Mouse (Mus musculus): Measurements from ENCODE around the gene Magi1.

Gene Magi1

GRCm38 (mm10) chr6:94283318-94284061 is at the start of gene Magi1:
Magi1 (minus strand) TSS chr6:94283917.
- DNase-seq (ENCODE audit: low spot score in 2 of 2) = peak; percentile 74 to 92

DNA sequence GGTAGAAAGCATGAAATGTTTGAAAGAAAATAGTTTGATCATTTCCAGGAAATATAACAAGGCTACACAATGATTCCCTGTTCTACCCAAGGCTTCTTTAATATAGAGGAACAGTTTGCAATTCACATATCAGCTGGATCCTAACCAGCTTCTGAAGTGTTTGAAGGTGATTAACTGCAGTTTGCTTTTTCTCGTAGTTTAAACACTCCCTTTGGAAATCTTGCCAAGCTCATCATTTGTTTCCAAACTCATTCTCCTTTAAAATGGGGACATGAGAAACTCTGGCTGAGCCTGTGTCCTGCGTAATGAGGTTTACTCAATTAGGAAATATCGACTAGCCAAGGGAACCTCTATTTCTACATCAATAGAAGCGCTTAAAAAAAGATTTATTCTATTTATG is 43.4 kb upstream of the Magi1 start:
- DNase-seq (ENCODE audit: low spot score in 2 of 2) = no peak

GRCm38 (mm10) chr6:94316886-94317285 is 33.2 kb upstream of the Magi1 start:
- DNase-seq (ENCODE audit: low spot score in 2 of 2) = no peak

GRCm38 (mm10) chr6:94312285-94312684 is 28.6 kb upstream of the Magi1 start:
- no peak for DNase-seq (ENCODE audit: low spot score in 2 of 2)

- DNase-seq (ENCODE audit: low spot score in 2 of 2) = peak in 1 of 2 experiments; percentile 6
Measured at GRCm38 (mm10) chr6:94308498-94308897, 24.8 kb upstream of the Magi1 start.

DNA sequence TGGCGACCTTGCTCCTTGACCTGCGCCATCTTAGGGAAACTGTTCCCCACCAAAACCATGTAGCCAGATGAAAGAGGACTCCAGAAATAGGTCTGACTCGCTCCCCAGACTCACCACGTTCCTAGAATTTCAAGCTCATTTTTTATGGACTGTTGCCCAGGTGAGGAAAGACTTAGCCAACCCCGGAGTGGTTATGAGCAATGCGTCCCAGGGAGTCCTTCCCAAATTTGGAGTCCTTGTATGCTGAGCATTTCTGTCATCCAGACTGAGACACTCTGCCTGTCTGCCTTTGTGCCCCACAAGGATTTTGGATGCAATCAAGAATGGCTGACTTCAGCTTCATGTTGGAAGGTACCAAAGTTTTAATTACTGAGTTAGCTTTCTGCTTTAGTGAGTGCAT is 19.8 kb upstream of the Magi1 start:
- DNase-seq (ENCODE audit: low spot score in 2 of 2) = no peak

DNA sequence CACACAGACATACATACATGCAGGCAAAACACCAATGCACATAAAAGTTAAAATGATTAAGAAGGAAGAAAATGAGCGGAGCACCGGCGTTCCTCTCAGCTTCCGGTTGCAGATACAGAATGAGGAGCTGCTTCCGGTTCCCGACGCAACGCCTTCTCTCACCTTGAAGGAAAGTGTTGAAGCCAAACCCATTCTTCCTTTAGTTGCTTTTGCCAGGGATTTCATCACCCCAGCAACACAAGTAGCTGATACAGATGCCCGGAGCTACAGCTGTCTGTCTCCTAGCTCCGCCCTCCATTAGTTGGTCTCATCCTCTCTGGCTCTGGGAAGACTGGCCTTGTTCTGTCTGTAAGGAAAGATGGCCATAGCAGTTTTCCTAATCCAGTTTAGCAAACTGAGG is 18.1 kb upstream of the Magi1 start:
- DNase-seq (ENCODE audit: low spot score in 2 of 2) = no peak

- no peak for DNase-seq (ENCODE audit: low spot score in 2 of 2)
Measured at GRCm38 (mm10) chr6:94300562-94300961, 16.8 kb upstream of the Magi1 start.

- no peak for DNase-seq (ENCODE audit: low spot score in 2 of 2)
Measured at GRCm38 (mm10) chr6:94287387-94287786, 3.7 kb upstream of the Magi1 start.

DNA sequence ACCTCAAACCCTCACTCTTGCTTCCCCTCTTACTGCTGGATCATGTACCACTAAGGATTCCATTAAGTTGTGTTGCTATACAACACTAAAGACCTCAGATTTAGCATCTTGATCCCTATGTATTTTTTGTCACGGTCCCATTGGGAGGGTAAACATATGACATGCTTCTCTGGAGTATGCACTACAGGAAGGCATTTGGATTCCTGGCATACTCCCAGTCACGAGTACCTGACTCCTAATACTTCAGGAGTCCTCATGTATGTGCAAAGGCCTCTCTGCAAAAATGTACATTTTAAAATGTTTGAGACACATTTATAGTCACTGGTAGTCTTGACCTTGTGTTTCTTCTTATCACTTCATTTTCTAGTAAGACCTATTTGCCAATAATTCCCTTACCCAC is 2.8 kb upstream of the Magi1 start:
- no peak for DNase-seq (ENCODE audit: low spot score in 2 of 2)

- DNase-seq (ENCODE audit: low spot score in 2 of 2) = peak in 1 of 2 experiments; percentile 10
Measured at GRCm38 (mm10) chr6:94284089-94284825, 540 bp upstream of the Magi1 start.

- peak; percentile 22 to 29 for DNase-seq (ENCODE audit: low spot score in 2 of 2)
Measured at GRCm38 (mm10) chr6:94282301-94283241, 1.1 kb downstream of the Magi1 start.

- peak in 1 of 2 experiments; percentile 4 for DNase-seq (ENCODE audit: low spot score in 2 of 2)
Measured at GRCm38 (mm10) chr6:94281606-94282280, 2.0 kb downstream of the Magi1 start.

DNA sequence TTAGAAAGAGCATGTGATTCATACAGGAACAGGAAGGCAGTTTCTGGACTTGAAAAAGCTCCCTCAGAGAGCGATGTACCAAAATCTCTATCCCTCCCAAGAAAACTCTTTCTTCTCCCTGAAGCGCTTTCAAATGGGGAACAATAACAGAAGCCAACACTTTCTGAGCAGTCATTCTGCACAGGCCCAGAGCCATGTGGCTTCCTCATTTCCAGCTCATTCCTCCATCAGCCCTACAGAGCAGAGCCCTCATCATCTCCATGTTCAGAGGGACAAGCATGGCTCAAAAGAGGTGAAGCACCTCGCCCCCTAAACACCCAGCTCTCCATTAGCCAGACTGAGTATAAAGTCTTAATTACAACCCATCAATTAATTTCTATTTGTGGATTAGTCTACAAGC is 9.8 kb downstream of the Magi1 start:
- no peak for DNase-seq (ENCODE audit: low spot score in 2 of 2)

DNA sequence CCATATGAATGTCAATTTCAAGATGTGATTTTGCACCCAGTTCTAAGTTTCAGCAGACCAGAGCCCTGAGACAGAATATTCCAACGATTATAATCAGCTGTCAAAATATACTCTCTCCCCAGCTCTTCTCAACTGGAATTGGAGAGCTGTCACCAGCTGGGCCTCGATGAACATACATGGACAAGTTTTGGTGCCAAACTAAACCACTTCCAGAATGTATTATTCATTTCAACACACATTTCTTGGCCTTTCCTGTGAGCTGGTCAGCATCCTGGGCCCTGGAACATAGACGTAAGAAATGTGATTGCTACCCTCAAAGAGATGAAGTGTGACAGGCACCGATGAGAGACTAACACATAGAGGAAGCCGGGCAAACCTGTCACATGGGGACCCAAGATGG is 13.7 kb downstream of the Magi1 start:
- no peak for DNase-seq (ENCODE audit: low spot score in 2 of 2)

DNA sequence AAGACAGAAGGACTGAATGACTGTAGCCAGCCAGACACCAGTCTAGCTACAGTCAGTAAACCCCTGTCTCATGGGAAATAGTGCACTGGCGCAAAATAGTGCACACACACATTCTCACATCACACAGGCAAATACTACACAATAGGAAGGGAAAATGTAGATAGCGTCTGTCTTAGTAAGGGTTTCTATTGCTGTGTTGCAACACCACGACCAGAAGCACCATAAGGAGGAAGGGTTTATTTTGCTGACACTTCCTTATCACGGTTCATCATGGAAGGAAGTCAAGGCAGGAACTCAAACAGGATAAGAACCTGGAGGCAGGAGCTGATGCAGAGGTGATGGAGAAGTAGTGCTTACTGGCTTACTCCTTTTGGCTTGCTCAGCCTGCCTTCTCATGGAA is 14.5 kb downstream of the Magi1 start:
- no peak for DNase-seq (ENCODE audit: low spot score in 2 of 2)

DNA sequence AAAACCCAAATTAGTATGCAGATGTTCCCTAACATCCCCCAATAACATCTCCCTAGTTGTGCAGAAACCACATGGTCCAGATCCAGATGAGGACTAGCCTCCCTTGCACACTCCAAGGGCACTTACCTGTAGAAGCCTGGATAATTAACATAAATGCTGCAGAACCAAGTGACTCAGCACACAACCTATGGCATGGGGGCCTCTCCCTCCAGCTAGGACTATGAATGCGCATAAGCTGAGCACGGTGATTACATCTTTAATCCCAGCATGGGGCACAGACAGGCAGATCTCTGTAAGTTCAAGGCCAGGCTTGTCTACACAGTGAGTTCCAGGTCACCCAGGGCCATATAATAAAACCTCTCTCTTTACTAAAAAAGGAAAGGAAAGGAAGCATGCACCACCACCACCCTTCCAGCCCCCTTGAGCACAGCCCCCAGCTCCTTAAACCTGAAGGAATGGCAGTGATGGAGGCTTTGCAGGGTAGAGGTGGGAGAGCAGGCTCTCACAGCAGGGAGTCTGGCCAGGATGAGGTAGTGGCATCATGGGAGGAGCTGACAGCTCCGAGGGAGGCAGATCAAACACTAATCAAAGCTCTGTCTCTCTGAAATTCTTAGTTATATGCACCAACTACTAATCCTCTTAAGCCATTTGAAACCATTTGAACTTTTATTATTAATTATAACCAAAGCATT is 18.3 kb downstream of the Magi1 start:
- no peak for DNase-seq (ENCODE audit: low spot score in 2 of 2)

GRCm38 (mm10) chr6:94264183-94264941 is 19.4 kb downstream of the Magi1 start:
- no peak for DNase-seq (ENCODE audit: low spot score in 2 of 2)

- no peak for DNase-seq (ENCODE audit: low spot score in 2 of 2)
Measured at GRCm38 (mm10) chr6:94260831-94261230, 22.9 kb downstream of the Magi1 start.

GRCm38 (mm10) chr6:94259981-94260380 is 23.7 kb downstream of the Magi1 start:
- DNase-seq (ENCODE audit: low spot score in 2 of 2) = no peak
